Mouse (Mus musculus) midbrain, postnatal 0 days (tissue): Measurements from ENCODE around the gene Col6a1. TPM values are rescaled to one million over a fixed set of nuclear protein-coding genes. Genes with fewer than 3 reads are reported as not detected.
"Not testable (repeated sequence)": the region's sequence is repeated elsewhere in the genome, so short reads cannot be mapped to it uniquely, and the experiment has no call there.

Experiments
- ATAC-seq: fragments of 200-750 bp; cut with Nextera tagmentation; 2 replicates; pipeline ENCODE4 v1.8.0; 2017; ENCODE audit warnings: moderate number of reproducible peaks, mild to moderate bottlenecking, moderate TSS enrichment, moderate library complexity; ENCODE audit not compliant: low FRiP score
- DNase-seq: peaks from one replicate; pipeline ENCODE4 v3.0.0-alpha.2; 2015; ENCODE audit warnings: low spot score
- H3K27ac ChIP-seq: fragments of 300-500 bp; sonication (generic); 2 replicates; pipeline ENCODE4 v1.5.1; 2014; ENCODE audit warnings: low read depth, mild to moderate bottlenecking, low read length, mixed read lengths
- H3K27me3 ChIP-seq: fragments of 300-500 bp; sonication (generic); 2 replicates; pipeline ENCODE4 v1.6.1; 2014; ENCODE audit warnings: low read length, control low read depth, mixed read lengths; ENCODE audit not compliant: insufficient read depth
- H3K36me3 ChIP-seq: fragments of 300-500 bp; sonication (generic); 2 replicates; pipeline ENCODE4 v1.6.1; 2014; ENCODE audit warnings: low read length, control low read depth, mixed read lengths; ENCODE audit not compliant: insufficient read depth
- H3K4me1 ChIP-seq: fragments of 300-500 bp; sonication (generic); 2 replicates; pipeline ENCODE4 v1.6.1; 2014; ENCODE audit warnings: mild to moderate bottlenecking, control low read depth, antibody characterized with exemption, low read length, mixed read lengths; ENCODE audit not compliant: insufficient read depth
- H3K4me2 ChIP-seq: fragments of 300-500 bp; sonication (generic); 2 replicates; pipeline ENCODE4 v1.6.1; 2014; ENCODE audit warnings: low read depth, mild to moderate bottlenecking, low read length, mixed read lengths; ENCODE audit not compliant: poor library complexity, severe bottlenecking
- H3K4me3 ChIP-seq: fragments of 300-500 bp; sonication (generic); 2 replicates; pipeline ENCODE4 v1.5.1; 2014; ENCODE audit warnings: low read depth, mild to moderate bottlenecking, low read length, moderate library complexity
- H3K9ac ChIP-seq: fragments of 300-500 bp; sonication (generic); replicated peaks from 2 replicates; pipeline ENCODE4 v1.6.1; 2014; ENCODE audit warnings: mild to moderate bottlenecking, low read length, moderate library complexity, mixed read lengths; ENCODE audit not compliant: poor library complexity, severe bottlenecking
- H3K9me3 ChIP-seq: fragments of 300-500 bp; sonication (generic); 2 replicates; pipeline ENCODE4 v1.6.1; 2016; ENCODE audit warnings: low read length, control low read depth
- CTCF ChIP-seq: IDR thresholded peaks from 2 replicates; pipeline ENCODE4 v1.5.1; 2016; ENCODE audit warnings: antibody characterized with exemption, mild to moderate bottlenecking
- WGBS: fragments of 180-500 bp; shearing (Covaris S2); extraction: QIAGEN DNeasy Blood & Tissue Kit; methylation state at CpG from one replicate; pipeline ENCODE4 v1.1.7; 2014; 5-methylcytosine and 5-hydroxymethylcytosine counted together
- polyA plus RNA-seq: library from polyadenylated mRNA; unstranded; fragments of >200 nt; fragmentation: Nextera tagmentation; extraction: Ambion mirVana; gene quantifications from 2 replicates; pipeline ENCODE4 v1.2.1, GENCODE M21; 2015
- total RNA-seq: library from RNA; depleted of rRNA; stranded (reverse); fragments of >200 nt; gene quantifications from 2 replicates; pipeline ENCODE4 v1.2.3, GENCODE M21; 2014

The Col6a1 gene
- total and polyA plus RNA-seq, 2 experiments from 2014 or later: 21.7 to 32.7 TPM

DNA sequence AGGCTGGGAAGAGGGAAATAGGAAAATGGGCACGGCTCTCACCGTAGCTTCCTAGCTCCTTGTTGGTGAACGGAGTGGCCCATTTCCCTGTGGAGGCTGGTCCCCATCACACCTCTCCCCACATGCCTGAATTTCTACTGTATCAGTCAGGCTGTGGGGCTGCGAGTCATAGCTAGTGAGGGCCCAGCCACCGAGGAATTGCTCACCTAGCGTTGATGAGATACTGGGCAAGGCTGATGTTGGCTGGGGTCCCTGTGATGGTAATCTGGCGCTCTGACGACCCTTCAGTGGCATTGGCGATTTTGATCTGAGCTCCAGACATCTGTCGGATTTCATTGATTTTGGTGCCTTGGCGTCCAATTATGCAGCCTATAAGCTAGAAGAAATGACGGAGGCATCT, 37.0 kb upstream of the Col6a1 start:
- Histone ChIP-seq H3K36me3 (0 out of 2 replicates have a peak, but pooled peaks cover 6% of the 10 kb centered on the region), H3K9ac (no peak overlapping the region), H3K4me1 (no peaks in the 10 kb centered on the region), H3K9me3 (no peaks in the 10 kb centered on the region), H3K4me3 (no peak overlapping the region), H3K27ac (no peak overlapping the region), H3K27me3 (no peaks in the 10 kb centered on the region), H3K4me2 (no peak overlapping the region)
- WGBS: 92% methylated on average over 12 of the region's 12 CpGs
- DNase-seq (no peak), ATAC-seq (no peak)
- TF ChIP-seq CTCF: no peak

DNA sequence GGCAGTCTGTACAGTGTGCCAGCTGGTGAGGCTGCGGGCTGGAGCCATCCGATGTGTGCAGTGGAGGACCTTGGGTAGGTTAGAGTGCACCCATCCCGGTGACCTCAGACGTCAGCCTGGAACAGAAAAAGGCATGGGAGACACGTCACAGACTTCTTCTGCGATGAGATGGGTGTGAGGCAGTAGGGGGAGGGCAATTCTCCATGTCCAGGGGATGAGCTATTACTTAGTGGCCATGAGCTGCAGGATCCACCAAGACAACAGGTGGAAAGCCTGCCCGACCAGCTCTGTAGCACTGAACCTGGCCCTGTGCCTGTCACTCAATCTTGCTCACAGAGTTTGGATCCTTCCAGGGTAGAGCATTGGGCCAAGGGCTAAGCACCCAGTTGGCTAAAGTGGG, 36.4 kb upstream of the Col6a1 start:
- no peak for DNase-seq
- no peaks in the 10 kb centered on the region for H3K27me3 ChIP-seq
- no peak for TF ChIP-seq CTCF
- WGBS: 94% methylated on average over 7 of the region's 7 CpGs
- no peak overlapping the region for H3K4me3 ChIP-seq
- no peaks in the 10 kb centered on the region for H3K9me3 ChIP-seq
- H3K4me1 ChIP-seq: no peaks in the 10 kb centered on the region
- no peak for ATAC-seq
- no peak overlapping the region for H3K9ac ChIP-seq
- H3K27ac ChIP-seq: no peak overlapping the region
- 0 out of 2 replicates have a peak, but pooled peaks cover 6% of the 10 kb centered on the region for H3K36me3 ChIP-seq
- no peak overlapping the region for H3K4me2 ChIP-seq

DNA sequence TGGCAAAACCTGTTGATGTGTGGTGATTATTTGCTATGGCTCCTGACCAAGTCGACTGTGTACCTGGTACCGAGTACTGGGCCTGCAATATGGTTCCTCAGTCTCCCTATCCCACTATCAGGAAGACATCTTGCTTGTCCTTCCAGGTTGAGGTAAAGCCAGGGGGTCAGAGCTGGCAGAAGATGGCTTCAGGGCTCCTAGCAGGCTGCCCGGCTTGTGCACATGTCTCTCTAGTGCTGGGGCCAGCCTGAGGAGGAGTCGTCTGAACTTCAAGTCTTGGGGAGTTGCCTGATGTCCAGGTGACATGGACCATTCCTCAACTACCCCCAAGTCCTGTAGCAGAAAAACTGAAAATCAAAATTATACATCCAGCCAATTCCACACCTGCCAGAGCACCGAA, 33.9 kb upstream of the Col6a1 start:
- H3K4me1 ChIP-seq: no peaks in the 10 kb centered on the region
- H3K27ac ChIP-seq: no peak overlapping the region
- H3K9me3 ChIP-seq: no peaks in the 10 kb centered on the region
- ATAC-seq (no peak), DNase-seq (no peak)
- no peak for TF ChIP-seq CTCF
- 90% methylated on average over 5 of the region's 5 CpGs for WGBS
- no peaks in the 10 kb centered on the region for H3K27me3 ChIP-seq
- H3K4me3 ChIP-seq: no peak overlapping the region
- no peak overlapping the region for H3K4me2 ChIP-seq
- no peak overlapping the region for H3K9ac ChIP-seq
- 0 out of 2 replicates have a peak, but pooled peaks cover 2% of the 10 kb centered on the region for H3K36me3 ChIP-seq

DNA sequence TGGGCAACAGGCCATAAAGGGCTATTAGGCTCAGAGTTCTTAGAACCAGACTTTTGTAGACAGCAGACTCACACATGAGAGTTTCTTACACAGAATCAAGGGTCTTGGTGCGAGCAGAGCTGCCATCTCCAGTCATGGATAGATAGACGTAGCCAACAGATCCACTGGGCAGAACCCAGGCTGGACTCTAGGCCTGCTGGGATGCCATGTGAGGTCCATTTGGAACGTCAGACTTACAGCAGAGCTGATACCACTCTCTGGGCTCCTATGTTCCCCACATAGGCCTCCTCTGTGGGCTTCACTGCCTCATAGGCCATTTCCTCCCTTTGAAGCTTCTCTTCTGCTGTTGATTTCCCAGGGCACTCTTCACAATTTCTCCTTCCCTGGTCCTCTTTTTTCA, 27.7 kb upstream of the Col6a1 start:
- H3K36me3 ChIP-seq: no peaks in the 10 kb centered on the region
- H3K9me3 ChIP-seq: peaks cover 4% of the 10 kb centered on the region; the same call in 1 of the 2 replicates
- no peak overlapping the region for H3K4me3 ChIP-seq
- H3K9ac ChIP-seq: no peak overlapping the region
- no peak overlapping the region for H3K4me2 ChIP-seq
- DNase-seq: no peak
- no peak overlapping the region for H3K27ac ChIP-seq
- TF ChIP-seq CTCF: no peak
- ATAC-seq: no peak
- WGBS: 96% methylated on average over 3 of the region's 3 CpGs
- H3K27me3 ChIP-seq: no peaks in the 10 kb centered on the region
- no peaks in the 10 kb centered on the region for H3K4me1 ChIP-seq

DNA sequence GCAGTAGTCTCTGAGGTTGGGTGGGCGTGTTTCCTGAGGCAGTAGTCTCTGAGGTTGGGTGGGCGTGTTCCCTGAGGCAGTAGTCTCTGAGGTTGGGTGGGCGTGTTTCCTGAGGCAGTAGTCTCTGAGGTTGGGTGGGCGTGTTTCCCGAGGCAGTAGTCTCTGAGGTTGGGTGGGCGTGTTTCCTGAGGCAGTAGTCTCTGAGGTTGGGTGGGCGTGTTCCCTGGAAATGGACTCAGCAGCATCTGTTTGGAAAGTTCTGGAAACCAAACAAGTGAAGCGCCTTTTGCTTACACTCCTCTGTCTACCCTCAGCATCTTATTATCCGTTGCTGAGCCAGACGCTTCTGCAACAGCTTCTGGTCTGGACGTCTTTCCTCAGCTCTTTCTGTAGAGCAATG, 18.3 kb upstream of the Col6a1 start:
- DNase-seq, H3K4me3 ChIP-seq, ATAC-seq, H3K4me2 ChIP-seq, H3K36me3 ChIP-seq, H3K4me1 ChIP-seq, H3K27ac ChIP-seq, H3K9ac ChIP-seq, H3K27me3 ChIP-seq, H3K9me3 ChIP-seq: not testable (repeated sequence)
- 62% methylated on average over 11 of the region's 11 CpGs for WGBS

DNA sequence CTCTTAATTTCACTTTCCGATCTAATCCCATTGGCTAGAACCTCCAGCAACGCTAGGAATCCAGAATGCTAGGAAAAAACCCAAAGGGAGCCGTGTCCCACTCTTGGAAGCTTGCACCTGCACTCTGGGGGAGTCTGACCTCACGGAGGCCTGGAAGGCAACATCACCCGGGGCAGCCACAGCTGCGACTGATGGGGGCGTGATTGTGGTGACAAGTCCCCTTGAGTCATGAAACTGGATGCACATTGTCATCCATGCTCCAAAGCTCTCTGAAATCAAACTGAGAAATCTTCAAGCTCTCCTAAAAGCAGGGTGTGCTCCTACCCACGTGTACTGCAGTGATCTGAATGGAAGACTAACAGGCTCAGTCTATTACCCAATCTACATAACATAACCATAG, 10.8 kb upstream of the Col6a1 start:
- Histone ChIP-seq H3K4me2 (no peak overlapping the region), H3K36me3 (no peaks in the 10 kb centered on the region), H3K4me1 (peaks cover 10% of the 10 kb centered on the region; the same call in 1 of the 2 replicates), H3K4me3 (no peak overlapping the region), H3K27me3 (no peaks in the 10 kb centered on the region), H3K27ac (no peak overlapping the region), H3K9me3 (no peaks in the 10 kb centered on the region), H3K9ac (no peak overlapping the region)
- 62% methylated on average over 8 of the region's 8 CpGs for WGBS
- no peak for TF ChIP-seq CTCF
- ATAC-seq (no peak), DNase-seq (no peak)
